Mouse (Mus musculus): ENCODE data around the gene Rgs6. TPM values are rescaled to one million over a fixed set of nuclear protein-coding genes. Genes with fewer than 3 reads are reported as not detected.

Gene Rgs6
- polyA plus RNA-seq, 1 experiment from 2014 or later, result 4.5 TPM

DNA sequence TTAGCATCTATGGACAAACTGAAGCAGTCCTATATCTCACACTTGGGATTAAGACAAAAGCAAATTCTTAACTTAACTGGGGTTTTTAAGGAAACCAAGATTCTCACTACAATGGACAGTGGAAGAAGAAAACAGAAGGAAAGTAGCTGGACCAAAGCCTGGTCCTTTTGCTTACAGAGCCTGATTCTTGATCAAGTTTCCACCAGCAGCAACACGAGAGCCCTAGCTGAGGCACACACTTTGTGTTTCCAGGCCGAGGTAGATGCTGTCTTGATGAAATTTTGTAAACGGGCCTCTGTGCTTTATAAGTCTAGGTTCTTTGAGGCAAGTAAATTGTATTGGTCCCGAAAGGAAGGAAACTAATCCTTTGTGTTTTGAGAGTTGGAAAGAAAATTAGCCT, 14.7 kb downstream of the Rgs6 start:
- H3K4me1 ChIP-seq, result peaks cover 16% of the 10 kb centered on the region
- ATAC-seq, result no peak
- no peaks in the 10 kb centered on the region for H3K9me3 ChIP-seq (replicated peaks)
- H3K4me3 ChIP-seq, result no peak overlapping the region
- no peak overlapping the region for H3K4me2 ChIP-seq
- WGBS, result 34% methylated on average over 4 of the region's 4 CpGs
- no peak overlapping the region for H3K9ac ChIP-seq
- H3K27ac ChIP-seq, result 0 out of 2 replicates have a peak overlapping the region, but pooled peaks have one; percentile 16
- no peaks in the 10 kb centered on the region for H3K27me3 ChIP-seq
- H3K36me3 ChIP-seq (ENCODE audit: poor library complexity, severe bottlenecking), result no peaks in the 10 kb centered on the region

DNA sequence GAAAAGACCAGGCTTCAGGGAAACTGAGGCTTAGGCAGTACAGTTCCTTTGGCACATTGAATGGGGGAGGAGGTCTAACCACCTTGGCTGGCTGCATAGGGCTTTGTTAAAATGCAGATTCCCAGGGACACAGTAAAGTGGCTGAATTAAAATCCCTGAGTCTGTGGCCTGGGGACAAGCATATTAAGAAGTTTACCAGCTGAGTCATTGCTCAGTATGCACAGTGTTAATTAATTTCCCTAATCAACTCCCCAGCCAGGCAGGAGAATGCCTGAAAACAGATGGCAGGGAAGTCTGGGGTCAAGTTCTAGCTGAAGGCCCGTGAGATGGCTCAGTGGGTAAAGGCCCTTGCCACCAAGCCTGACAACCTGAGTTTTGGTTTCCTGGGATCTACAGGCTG, 15.2 kb downstream of the Rgs6 start:
- H3K27ac ChIP-seq, result 0 out of 2 replicates have a peak overlapping the region, but pooled peaks have one; percentile 16
- H3K4me1 ChIP-seq, result peaks cover 16% of the 10 kb centered on the region
- H3K27me3 ChIP-seq, result no peaks in the 10 kb centered on the region
- no peak overlapping the region for H3K9ac ChIP-seq
- WGBS, result 13% methylated on average over 1 of the region's 1 CpGs
- H3K9me3 ChIP-seq (replicated peaks), result no peaks in the 10 kb centered on the region
- H3K4me3 ChIP-seq, result no peak overlapping the region
- no peak overlapping the region for H3K4me2 ChIP-seq
- peak; percentile 53; the same call in 1 of the 2 replicates for ATAC-seq
- no peaks in the 10 kb centered on the region for H3K36me3 ChIP-seq (ENCODE audit: poor library complexity, severe bottlenecking)

GRCm38 (mm10) chr12:82603979-82604378, 15.9 kb downstream of the Rgs6 start:
- Histone ChIP-seq H3K4me2 (no peak overlapping the region), H3K9ac (no peak overlapping the region), H3K36me3 (ENCODE audit: poor library complexity, severe bottlenecking) (no peaks in the 10 kb centered on the region), H3K9me3 (replicated peaks) (no peaks in the 10 kb centered on the region), H3K4me3 (no peak overlapping the region), H3K27ac (no peak overlapping the region), H3K27me3 (no peaks in the 10 kb centered on the region), H3K4me1 (peaks cover 16% of the 10 kb centered on the region)
- no peak for ATAC-seq
- 84% methylated on average over 4 of the region's 4 CpGs for WGBS

DNA sequence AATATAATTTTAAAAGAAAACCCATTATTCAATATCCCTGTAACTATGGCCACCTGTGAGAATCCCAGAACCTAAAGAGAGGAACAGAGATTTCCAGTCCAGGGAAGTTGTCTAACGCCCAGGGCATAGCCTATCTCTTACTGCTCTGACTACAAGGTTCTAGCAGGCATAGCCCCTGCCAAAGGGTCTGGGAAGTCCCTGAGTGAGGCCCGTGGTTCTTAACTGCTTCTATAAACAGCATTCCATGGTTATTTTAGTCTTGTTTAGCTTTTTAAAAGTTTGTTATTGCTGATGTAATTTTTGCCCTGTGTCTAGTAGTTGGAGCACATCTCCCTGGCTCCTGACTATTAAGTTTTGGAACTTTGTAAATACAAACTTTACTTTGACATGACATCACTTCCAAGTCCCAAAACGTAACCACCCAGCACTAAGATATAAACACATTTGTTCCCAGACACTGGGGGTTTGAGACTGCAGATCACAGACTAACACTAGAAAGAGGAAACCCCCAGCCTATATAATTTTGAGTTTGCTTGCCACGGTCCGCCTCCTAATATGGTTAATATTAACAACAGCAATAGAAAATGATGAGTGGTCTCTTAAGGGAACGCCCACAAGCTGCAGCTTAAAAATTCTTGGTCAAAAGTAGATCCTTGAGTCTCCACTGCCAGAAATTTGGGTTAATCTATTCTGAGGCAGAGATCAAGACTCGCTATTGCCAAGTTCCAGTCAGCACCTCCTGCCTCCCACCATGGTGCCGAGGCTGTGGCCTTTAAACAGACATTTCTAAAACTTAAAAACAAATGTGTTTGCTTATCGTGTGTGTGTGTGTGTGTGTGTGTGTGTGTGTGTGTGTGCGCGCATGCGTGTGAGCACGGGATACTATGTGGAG, 24.9 kb downstream of the Rgs6 start:
- no peak overlapping the region for H3K4me2 ChIP-seq
- peaks cover 25% of the 10 kb centered on the region for H3K27me3 ChIP-seq
- peaks cover 16% of the 10 kb centered on the region for H3K4me1 ChIP-seq
- H3K4me3 ChIP-seq, result no peak overlapping the region
- H3K36me3 ChIP-seq (ENCODE audit: poor library complexity, severe bottlenecking), result no peaks in the 10 kb centered on the region
- no peaks in the 10 kb centered on the region for H3K9me3 ChIP-seq (replicated peaks)
- no peak overlapping the region for H3K27ac ChIP-seq
- ATAC-seq, result no peak
- WGBS, result 89% methylated on average over 13 of the region's 13 CpGs
- H3K9ac ChIP-seq, result no peak overlapping the region

DNA sequence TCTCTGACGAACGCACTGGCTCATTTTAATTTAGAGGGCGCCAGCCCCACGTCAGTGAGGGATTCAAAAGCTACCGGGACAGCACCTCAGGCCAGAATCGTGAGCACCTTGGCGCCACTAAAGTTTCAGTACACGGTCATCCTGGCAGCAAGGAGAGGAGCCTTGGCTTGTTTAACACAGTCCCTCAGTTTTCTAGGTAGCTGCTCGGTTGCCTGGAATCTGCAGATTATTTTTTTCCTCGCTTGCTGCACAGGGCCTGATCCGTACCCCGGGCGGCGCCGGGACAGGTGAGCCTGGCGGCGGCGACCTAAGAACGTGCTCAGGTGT, 28.4 kb downstream of the Rgs6 start:
- ATAC-seq, result no peak
- whole genome bisulfite sequencing, result under 1% methylated on average over 19 of the region's 19 CpGs
- no peak overlapping the region for H3K27ac ChIP-seq
- peak overlapping the region; percentile 70 for H3K9ac ChIP-seq
- peaks cover 16% of the 10 kb centered on the region for H3K4me1 ChIP-seq
- H3K4me2 ChIP-seq, result peak overlapping the region; percentile 95
- peaks cover 51% of the 10 kb centered on the region for H3K27me3 ChIP-seq
- H3K4me3 ChIP-seq, result peak overlapping the region; percentile 65
- H3K9me3 ChIP-seq (replicated peaks), result no peaks in the 10 kb centered on the region
- no peaks in the 10 kb centered on the region for H3K36me3 ChIP-seq (ENCODE audit: poor library complexity, severe bottlenecking)

GRCm38 (mm10) chr12:82616813-82617681, 29.0 kb downstream of the Rgs6 start:
- H3K4me1 ChIP-seq, result peaks cover 16% of the 10 kb centered on the region
- H3K9me3 ChIP-seq (replicated peaks), result no peaks in the 10 kb centered on the region
- peaks cover 51% of the 10 kb centered on the region for H3K27me3 ChIP-seq
- H3K27ac ChIP-seq, result no peak overlapping the region
- H3K9ac ChIP-seq, result peak overlapping the region; percentile 70
- H3K4me3 ChIP-seq, result peak overlapping the region; percentile 65
- H3K36me3 ChIP-seq (ENCODE audit: poor library complexity, severe bottlenecking), result no peaks in the 10 kb centered on the region
- peak; percentile 84 for ATAC-seq
- peak overlapping the region; percentile 95 for H3K4me2 ChIP-seq
- under 1% methylated on average over 64 of the region's 86 CpGs for WGBS

GRCm38 (mm10) chr12:82617682-82618370, 29.7 kb downstream of the Rgs6 start:
- Histone ChIP-seq H3K27ac (no peak overlapping the region; the same call in 1 of the 2 replicates), H3K27me3 (peaks cover 51% of the 10 kb centered on the region), H3K4me3 (peak overlapping the region; percentile 65), H3K9me3 (replicated peaks) (no peaks in the 10 kb centered on the region), H3K36me3 (ENCODE audit: poor library complexity, severe bottlenecking) (no peaks in the 10 kb centered on the region), H3K4me2 (peak overlapping the region; percentile 95), H3K4me1 (peaks cover 16% of the 10 kb centered on the region), H3K9ac (peak overlapping the region; percentile 70)
- WGBS, result 16% methylated on average over 20 of the region's 20 CpGs
- no peak for ATAC-seq

DNA sequence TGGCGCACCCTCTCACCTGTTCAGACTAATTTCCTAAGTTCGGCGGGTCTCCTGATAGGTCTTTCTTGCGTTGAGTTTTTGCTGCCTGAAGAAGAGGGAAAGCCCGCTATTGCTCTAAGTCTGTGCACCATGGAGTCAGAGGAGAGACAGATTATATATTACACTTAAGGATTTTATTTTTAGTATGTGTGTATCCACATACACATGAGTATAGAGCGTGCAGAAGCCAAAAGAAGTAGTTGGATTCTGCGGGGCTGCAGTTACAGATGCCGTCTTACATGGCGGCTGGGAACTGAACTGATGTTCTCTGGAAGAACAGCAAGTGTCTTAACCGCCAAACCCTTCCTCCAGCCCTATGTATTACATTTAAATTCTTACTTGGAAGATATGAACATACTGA, 52.3 kb downstream of the Rgs6 start:
- no peaks in the 10 kb centered on the region for H3K27me3 ChIP-seq
- no peak overlapping the region for H3K4me2 ChIP-seq
- H3K9ac ChIP-seq, result no peak overlapping the region
- 95% methylated on average over 10 of the region's 10 CpGs for WGBS
- no peak overlapping the region for H3K27ac ChIP-seq
- no peaks in the 10 kb centered on the region for H3K36me3 ChIP-seq (ENCODE audit: poor library complexity, severe bottlenecking)
- H3K4me1 ChIP-seq, result no peaks in the 10 kb centered on the region
- no peak for ATAC-seq
- no peaks in the 10 kb centered on the region for H3K9me3 ChIP-seq (replicated peaks)
- no peak overlapping the region for H3K4me3 ChIP-seq

DNA sequence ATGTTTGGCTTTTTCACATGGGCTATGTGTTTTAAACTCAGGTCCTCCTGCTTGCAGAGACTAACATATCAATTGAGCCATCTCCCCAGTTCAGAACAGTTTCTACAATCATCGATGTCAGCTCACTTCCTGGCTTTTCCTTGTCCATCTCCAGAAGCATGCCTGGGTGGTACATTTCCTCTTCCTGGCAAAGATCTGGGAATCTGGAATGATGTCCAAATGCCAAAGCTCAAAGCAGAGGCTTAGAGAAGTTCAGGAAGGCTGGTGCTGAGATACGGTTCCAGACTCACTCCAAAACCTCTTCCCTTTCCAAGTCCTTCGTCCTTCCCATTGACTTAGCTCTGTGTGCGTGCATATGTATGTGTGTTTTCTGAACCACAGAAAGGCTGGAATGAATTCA, 59.8 kb downstream of the Rgs6 start:
- Histone ChIP-seq H3K9me3 (replicated peaks) (no peaks in the 10 kb centered on the region), H3K4me3 (no peak overlapping the region), H3K4me2 (no peak overlapping the region), H3K27ac (no peak overlapping the region), H3K36me3 (ENCODE audit: poor library complexity, severe bottlenecking) (no peaks in the 10 kb centered on the region), H3K9ac (no peak overlapping the region), H3K4me1 (no peaks in the 10 kb centered on the region), H3K27me3 (no peaks in the 10 kb centered on the region)
- no peak for ATAC-seq
- WGBS, result 90% methylated on average over 4 of the region's 4 CpGs

- H3K9me3 ChIP-seq (replicated peaks), result no peaks in the 10 kb centered on the region
- H3K27me3 ChIP-seq, result no peaks in the 10 kb centered on the region
- H3K4me1 ChIP-seq, result no peaks in the 10 kb centered on the region
- no peak overlapping the region for H3K9ac ChIP-seq
- whole genome bisulfite sequencing, result 61% methylated on average over 5 of the region's 5 CpGs
- no peak for ATAC-seq
- no peak overlapping the region for H3K27ac ChIP-seq
- H3K4me3 ChIP-seq, result no peak overlapping the region
- H3K36me3 ChIP-seq (ENCODE audit: poor library complexity, severe bottlenecking), result no peaks in the 10 kb centered on the region
- H3K4me2 ChIP-seq, result no peak overlapping the region
Measured at GRCm38 (mm10) chr12:82649991-82650390, 61.9 kb downstream of the Rgs6 start.

DNA sequence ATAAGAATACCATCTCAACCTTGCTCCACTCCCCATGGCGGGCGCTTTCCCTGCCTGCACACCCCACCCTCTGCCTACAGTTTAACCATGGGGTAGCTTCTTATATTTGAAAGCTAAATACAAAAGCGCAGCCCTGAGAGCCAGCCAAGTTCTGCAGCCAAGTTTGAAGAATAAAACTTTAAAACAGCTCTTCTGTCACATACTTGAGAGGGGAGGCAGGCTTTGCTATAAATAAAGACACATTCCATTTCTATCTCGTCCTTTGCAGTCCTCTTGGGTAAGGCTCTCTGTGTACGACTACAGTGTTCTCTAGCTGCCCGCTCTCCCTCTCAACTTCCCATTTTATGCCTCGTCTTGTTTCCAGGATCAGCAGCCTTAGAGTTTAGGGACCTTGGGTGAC, 76.5 kb downstream of the Rgs6 start:
- no peaks in the 10 kb centered on the region for H3K27me3 ChIP-seq
- H3K36me3 ChIP-seq (ENCODE audit: poor library complexity, severe bottlenecking), result no peaks in the 10 kb centered on the region
- H3K4me1 ChIP-seq, result peaks cover 4% of the 10 kb centered on the region; the same call in 1 of the 2 replicates
- H3K9ac ChIP-seq, result no peak overlapping the region
- H3K9me3 ChIP-seq (replicated peaks), result no peaks in the 10 kb centered on the region
- WGBS, result 75% methylated on average over 7 of the region's 7 CpGs
- no peak overlapping the region for H3K27ac ChIP-seq
- ATAC-seq, result no peak
- no peak overlapping the region for H3K4me2 ChIP-seq
- no peak overlapping the region for H3K4me3 ChIP-seq

DNA sequence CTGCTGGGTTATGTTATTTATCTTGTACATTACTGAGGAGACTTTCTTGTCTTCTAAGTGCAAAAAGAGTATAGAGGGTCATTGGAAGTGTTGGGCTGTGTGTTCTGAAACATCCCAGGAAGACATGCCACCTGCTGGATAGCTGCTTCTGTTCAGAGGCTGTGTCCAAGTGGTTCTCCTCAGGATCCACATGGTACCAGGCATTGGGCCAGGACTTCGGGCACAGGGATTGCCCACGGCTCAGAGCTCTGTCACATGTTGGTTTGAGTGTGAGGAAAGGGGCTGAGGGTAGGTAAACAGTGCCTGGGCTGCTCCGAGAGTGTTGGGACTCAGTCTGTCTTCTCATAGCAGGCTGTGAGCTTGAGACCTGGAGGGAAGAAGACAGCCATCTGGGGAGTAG, 79.3 kb downstream of the Rgs6 start:
- Histone ChIP-seq H3K27ac (no peak overlapping the region), H3K36me3 (ENCODE audit: poor library complexity, severe bottlenecking) (no peaks in the 10 kb centered on the region), H3K9me3 (replicated peaks) (no peaks in the 10 kb centered on the region), H3K27me3 (no peaks in the 10 kb centered on the region), H3K9ac (no peak overlapping the region), H3K4me1 (peaks cover 4% of the 10 kb centered on the region; the same call in 1 of the 2 replicates), H3K4me3 (no peak overlapping the region), H3K4me2 (no peak overlapping the region)
- 88% methylated on average over 3 of the region's 3 CpGs for WGBS
- no peak for ATAC-seq

Data from forebrain, embryonic 13.5 days (tissue).